Mouse (Mus musculus) frontal cortex, postnatal 25 days (tissue): ENCODE results near the gene Rhof.
A peak's percentile ranks its signal among the peaks of the same experiment; 100 is the strongest.

ENCODE experiments used
- DNase-seq, 2 experiments: peaks; one replicate each; pipeline ENCODE4 v3.0.0; 2022; ENCODE audit warnings: low spot score in 2 of 2

Rhof gene

DNA sequence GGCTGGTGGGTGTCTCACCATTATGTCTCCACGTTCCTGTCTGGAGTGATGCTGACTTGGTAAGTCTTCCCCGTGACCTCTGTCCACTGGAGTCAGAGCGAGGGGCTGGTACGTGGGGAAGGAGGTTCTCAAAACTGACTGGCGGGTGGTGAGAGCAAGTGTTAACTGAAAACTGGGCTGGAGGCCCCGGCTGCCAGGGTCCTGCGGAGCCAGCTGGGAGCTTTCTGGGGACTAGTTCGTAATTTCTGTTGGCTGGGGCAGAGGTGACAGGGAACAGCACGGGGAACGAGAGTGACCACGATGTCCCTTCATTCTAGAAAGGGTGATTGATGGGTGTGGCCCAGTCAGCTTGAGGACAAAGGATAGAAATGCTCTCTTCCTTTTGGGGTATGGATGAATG is 18.4 kb downstream of the Rhof start:
- no peak for DNase-seq

- DNase-seq = no peak
Measured at GRCm38 (mm10) chr5:123110296-123110721, 22.2 kb downstream of the Rhof start.

- no peak for DNase-seq
Measured at GRCm38 (mm10) chr5:123109452-123110203, 22.9 kb downstream of the Rhof start.

DNA sequence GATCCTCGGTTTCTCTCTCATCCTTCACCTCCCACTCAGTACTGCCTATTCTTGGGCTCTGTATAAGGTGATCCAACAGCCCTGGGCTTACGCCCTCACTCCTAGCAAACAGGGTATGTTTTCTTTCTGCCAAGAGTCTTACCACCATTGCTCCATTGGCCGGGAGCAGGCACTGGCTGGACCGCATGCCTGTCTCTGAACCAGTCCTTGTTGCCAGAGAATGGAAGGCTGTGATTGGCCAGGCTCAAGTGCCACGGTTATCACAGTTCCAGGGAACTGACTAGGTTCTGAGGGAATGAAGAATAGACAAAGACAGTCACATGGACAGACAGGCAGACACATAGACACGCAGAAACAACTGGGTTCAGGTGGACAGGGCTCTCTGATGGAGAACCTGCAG is 27.7 kb downstream of the Rhof start:
- no peak for DNase-seq

- DNase-seq = no peak
Measured at GRCm38 (mm10) chr5:123103556-123103955, 28.9 kb downstream of the Rhof start.

DNA sequence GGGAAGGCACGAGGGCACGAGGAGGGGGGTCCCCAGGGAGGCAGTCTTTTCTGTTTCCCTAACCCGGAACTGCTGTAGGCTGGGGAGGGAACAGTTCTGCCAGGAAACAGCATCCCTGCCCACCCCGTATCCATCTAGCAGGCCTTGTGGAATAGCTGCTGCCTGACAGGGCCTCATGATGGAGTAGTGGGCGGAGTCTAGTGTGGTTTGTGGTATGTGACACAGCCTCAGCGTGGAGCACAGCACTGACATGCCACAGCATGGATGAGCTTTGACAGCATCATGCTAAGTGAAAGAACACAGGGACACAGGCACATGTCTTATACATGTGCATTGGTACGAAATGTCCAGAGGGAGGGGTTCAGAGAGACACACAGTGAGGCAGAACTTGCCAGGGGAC is 30.1 kb downstream of the Rhof start:
- no peak for DNase-seq

- no peak for DNase-seq
Measured at GRCm38 (mm10) chr5:123098487-123098886, 34.0 kb downstream of the Rhof start.

DNA sequence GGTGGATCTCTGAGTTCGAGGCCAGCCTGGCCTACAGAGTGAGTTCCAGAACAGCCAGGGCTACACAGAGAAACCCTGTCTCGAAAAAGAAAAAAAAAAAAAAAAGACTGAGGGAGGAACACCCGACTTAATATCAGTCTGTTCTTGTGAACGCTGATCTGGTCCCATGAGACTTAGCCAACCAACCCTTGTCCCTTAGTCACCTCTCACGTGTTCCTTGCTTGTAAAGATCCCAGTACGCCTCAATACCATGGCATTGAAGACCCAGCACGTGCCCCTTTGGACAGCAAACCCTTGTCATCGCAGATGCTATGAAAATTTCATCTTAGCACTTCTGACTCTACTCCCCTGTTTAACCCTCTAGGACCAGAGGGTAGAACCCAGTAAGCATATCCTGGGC is 36.2 kb downstream of the Rhof start:
- no peak for DNase-seq

GRCm38 (mm10) chr5:123094238-123094991 is 38.1 kb downstream of the Rhof start:
- DNase-seq = no peak

DNA sequence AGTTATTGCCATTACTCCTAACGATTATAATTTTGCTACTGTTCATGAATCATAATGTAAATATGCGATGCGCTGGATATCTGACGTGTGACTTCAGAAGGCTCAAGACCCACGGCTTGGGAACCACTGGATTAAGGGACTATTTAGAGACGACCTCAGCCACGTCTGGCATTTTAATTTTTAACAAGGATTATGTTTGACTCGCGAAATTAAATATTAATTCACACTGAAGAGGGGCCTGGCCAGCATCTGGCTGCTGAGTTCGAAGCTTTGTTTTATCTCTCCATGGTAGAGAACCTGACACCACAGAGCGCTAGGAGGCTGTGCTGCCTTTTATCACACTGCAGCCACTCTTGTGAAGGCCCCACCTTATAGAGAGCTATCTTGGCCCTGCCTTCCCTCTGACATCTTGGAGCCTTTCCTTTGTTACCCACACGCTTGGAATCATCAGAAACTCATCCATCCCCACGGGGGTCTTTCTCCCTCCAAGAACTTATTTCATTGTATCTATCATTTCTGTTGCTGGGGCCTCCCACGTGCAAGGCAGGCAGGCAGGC is 39.3 kb downstream of the Rhof start:
- no peak for DNase-seq

GRCm38 (mm10) chr5:123090560-123091306 is 41.8 kb downstream of the Rhof start:
- no peak for DNase-seq

- no peak for DNase-seq
Measured at GRCm38 (mm10) chr5:123088784-123089183, 43.7 kb downstream of the Rhof start.

GRCm38 (mm10) chr5:123086501-123086900 is 46.0 kb downstream of the Rhof start:
- no peak for DNase-seq

- DNase-seq = no peak
Measured at GRCm38 (mm10) chr5:123083340-123084050, 49.0 kb downstream of the Rhof start.

GRCm38 (mm10) chr5:123080510-123080909 is 52.0 kb downstream of the Rhof start:
- no peak for DNase-seq

- DNase-seq = no peak
Measured at GRCm38 (mm10) chr5:123080041-123080440, 52.5 kb downstream of the Rhof start.

DNA sequence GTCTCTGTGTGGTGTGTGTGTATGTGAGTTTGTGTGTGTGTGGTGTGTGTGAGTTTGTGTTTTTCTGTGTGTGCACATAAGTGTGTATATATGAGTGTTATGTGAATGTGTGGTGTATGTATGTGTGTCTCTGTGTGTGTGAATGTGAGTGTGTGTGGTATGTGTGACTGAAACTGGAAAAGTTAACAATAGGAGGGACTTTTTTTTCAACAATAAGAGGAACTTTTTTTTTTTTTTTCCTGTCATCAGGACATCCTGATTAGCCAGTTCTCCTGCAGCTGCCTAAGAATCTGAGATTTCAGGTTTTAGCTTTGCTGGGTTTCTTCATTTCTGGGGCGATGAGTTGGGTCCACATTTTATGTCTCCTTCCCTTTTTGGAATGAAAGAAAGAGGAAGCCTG is 52.9 kb downstream of the Rhof start:
- no peak for DNase-seq

- DNase-seq = no peak
Measured at GRCm38 (mm10) chr5:123076419-123077281, 55.8 kb downstream of the Rhof start.

- DNase-seq = peak; percentile 67 to 88
Measured at GRCm38 (mm10) chr5:123075576-123076418, 56.7 kb downstream of the Rhof start.

GRCm38 (mm10) chr5:123068714-123069113 is 63.8 kb downstream of the Rhof start:
- DNase-seq = no peak
